ENCODE assay signal across 8 mouse cellular contexts in the genomic region with DNA sequence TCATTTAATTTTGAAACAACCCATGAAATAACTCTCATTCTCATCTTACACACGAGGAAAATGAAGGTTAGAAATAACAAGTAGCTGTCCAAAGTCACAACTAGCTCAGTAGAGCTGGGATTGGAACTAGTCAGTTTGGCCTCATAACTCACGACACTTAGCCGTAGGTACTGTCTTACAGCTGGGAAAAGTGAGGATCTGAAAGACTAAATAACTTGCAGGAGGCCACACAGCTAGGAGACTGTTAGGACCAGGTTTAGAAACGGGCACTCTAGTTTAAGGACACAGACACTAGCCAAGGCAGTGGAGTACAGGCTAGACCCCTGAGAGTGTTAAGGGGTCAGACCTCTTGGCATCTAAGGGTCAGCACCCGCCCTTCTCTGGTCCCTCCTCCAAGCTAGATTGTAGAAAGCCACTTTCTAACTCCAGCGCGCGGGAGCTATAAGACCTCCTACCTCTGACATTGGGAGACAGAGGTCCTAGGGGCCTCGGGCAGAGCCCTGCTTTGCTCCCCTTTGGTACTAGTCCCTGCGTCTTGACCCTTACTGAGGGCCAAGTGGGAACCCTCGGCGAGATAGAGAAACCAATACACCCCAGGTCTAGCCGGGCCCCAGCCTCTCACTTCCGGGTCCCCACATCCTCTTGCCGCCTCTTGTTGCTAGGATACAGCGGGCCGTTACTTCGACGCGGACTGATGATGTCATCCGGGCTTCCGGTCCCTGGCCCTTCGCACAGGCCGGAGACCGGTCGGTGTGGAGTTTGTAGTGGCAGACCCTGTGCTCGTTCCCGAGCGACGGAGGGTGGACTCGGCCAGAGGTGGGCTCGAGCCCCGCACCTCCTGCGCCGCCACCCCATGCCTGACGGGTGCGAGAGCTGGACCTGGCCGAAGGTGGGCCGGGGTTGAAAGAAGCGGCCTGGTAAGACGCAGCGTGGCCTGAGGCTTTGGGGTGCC. TPM values are rescaled to one million over a fixed set of nuclear protein-coding genes. Genes with fewer than 3 reads are reported as not detected.
A peak's percentile ranks its signal among the peaks of the same experiment; 100 is the strongest.
DNase-seq lines count a peak whose midpoint lies in the region; ATAC-seq lines count a peak whose summit lies in the region.

Gene Glb1l (minus strand): TSS at position 678 of the 952 bp plus-strand sequence.
Gene Stk16 (plus strand): TSS at position 703 of the 952 bp plus-strand sequence.

- H3K9me3 ChIP-seq in hindbrain, embryonic 12.5 days (replicated peaks): no peaks in the 10 kb centered on the region

- peak within 1 kb of the TSS; percentile 86 for H3K4me2 ChIP-seq in hindbrain, embryonic 12.5 days (replicated peaks)

- peak within 1 kb of the TSS; percentile 92 for H3K9ac ChIP-seq in hindbrain, embryonic 12.5 days

- H3K27ac ChIP-seq in hindbrain, embryonic 12.5 days: no peak within 1 kb of the TSS

- ATAC-seq in hindbrain, embryonic 12.5 days (ENCODE audit: low FRiP score): peak; percentile 91

- peak within 1 kb of the TSS; percentile 77 for H3K4me3 ChIP-seq in hindbrain, embryonic 12.5 days

- H3K4me1 ChIP-seq in hindbrain, embryonic 12.5 days: peaks cover 36% of the 10 kb centered on the region

- DNase-seq in Muller cell, postnatal 12 days (ENCODE audit: inconsistent ontology term): peak; percentile 92
- DNase-seq in cerebellum, adult 9-11 months: peak; percentile 95
- DNase-seq in frontal cortex, postnatal 10 days (ENCODE audit: low spot score in 2 of 2): peak; percentile 92 to 97
- DNase-seq in layer of hippocampus, postnatal 14 days (ENCODE audit: low spot score in 2 of 2): peak; percentile 94 to 98
- peak; percentile 98 for DNase-seq in lung, postnatal 14 days
- peak; percentile 92 for DNase-seq in retina, adult 2 months (ENCODE audit: low read depth, low spot score)
- peak; percentile 94 for DNase-seq in thymus, postnatal 36 days

- H3K36me3 ChIP-seq in hindbrain, embryonic 12.5 days: peaks cover 36% of the 10 kb centered on the region

- WGBS in hindbrain, embryonic 12.5 days: 6% methylated on average over 42 of the region's 42 CpGs

- H3K27me3 ChIP-seq in hindbrain, embryonic 12.5 days: peaks cover 10% of the 10 kb centered on the region

RNA-seq across cellular contexts. Expression of gene Glb1l, which starts in this region (rescaled TPM):
- polyA plus RNA-seq in hindbrain, embryonic 12.5 days (2016; fragmentation: Nextera tagmentation; extraction: Ambion mirVana): 21.2 and 26.3 TPM in 2 replicates
- total RNA-seq in layer of hippocampus, postnatal 14 days (2021): 10 to 100 TPM; 21.3 to 21.7 TPM

RNA-seq across cellular contexts. Expression of gene Stk16, which starts in this region (rescaled TPM):
- 125 and 130 TPM in 2 replicates for polyA plus RNA-seq in hindbrain, embryonic 12.5 days (2016; fragmentation: Nextera tagmentation; extraction: Ambion mirVana)
- 10 to 100 TPM; 90.5 to 91.4 TPM for total RNA-seq in layer of hippocampus, postnatal 14 days (2021)
